Mouse (Mus musculus) induced T-regulatory cell, adult 2 months (primary cell): ENCODE data around the gene Gm20388.

Source experiments
- DNase-seq: peaks from one replicate; pipeline ENCODE4 v3.0.0-alpha.2; 2012; ENCODE audit warnings: low read depth

The Gm20388 gene

GRCm38 (mm10) chr8:120012927-120013326 lies 102.3 kb downstream of the Gm20388 start:
- peak; percentile 21 for DNase-seq

GRCm38 (mm10) chr8:120014267-120015023 lies 103.8 kb downstream of the Gm20388 start:
- DNase-seq, result no peak

- no peak for DNase-seq
Measured at GRCm38 (mm10) chr8:120015916-120016315, 105.3 kb downstream of the Gm20388 start.

- DNase-seq, result no peak
Measured at GRCm38 (mm10) chr8:120016424-120016823, 105.8 kb downstream of the Gm20388 start.

GRCm38 (mm10) chr8:120017349-120017748 lies 106.7 kb downstream of the Gm20388 start:
- no peak for DNase-seq

GRCm38 (mm10) chr8:120017786-120018185 lies 107.1 kb downstream of the Gm20388 start:
- DNase-seq, result no peak

GRCm38 (mm10) chr8:120018379-120018778 lies 107.7 kb downstream of the Gm20388 start:
- no peak for DNase-seq

- DNase-seq, result no peak
Measured at GRCm38 (mm10) chr8:120019297-120019696, 108.7 kb downstream of the Gm20388 start.

GRCm38 (mm10) chr8:120020298-120020697 lies 109.7 kb downstream of the Gm20388 start:
- DNase-seq, result no peak

- no peak for DNase-seq
Measured at GRCm38 (mm10) chr8:120026199-120026598, 115.6 kb downstream of the Gm20388 start.

GRCm38 (mm10) chr8:120026991-120027390 lies 116.3 kb downstream of the Gm20388 start:
- no peak for DNase-seq

GRCm38 (mm10) chr8:120030447-120030846 lies 119.8 kb downstream of the Gm20388 start:
- no peak for DNase-seq

GRCm38 (mm10) chr8:120032549-120033208 lies 122.0 kb downstream of the Gm20388 start:
- DNase-seq, result peak; percentile 19

- DNase-seq, result no peak
Measured at GRCm38 (mm10) chr8:120034471-120034870, 123.8 kb downstream of the Gm20388 start.

GRCm38 (mm10) chr8:120036111-120036510 lies 125.5 kb downstream of the Gm20388 start:
- no peak for DNase-seq

- no peak for DNase-seq
Measured at GRCm38 (mm10) chr8:120036578-120036977, 125.9 kb downstream of the Gm20388 start.

GRCm38 (mm10) chr8:120037199-120037598 lies 126.6 kb downstream of the Gm20388 start:
- DNase-seq, result no peak

- no peak for DNase-seq
Measured at GRCm38 (mm10) chr8:120037611-120038010, 127.0 kb downstream of the Gm20388 start.

GRCm38 (mm10) chr8:120038741-120039140 lies 128.1 kb downstream of the Gm20388 start:
- no peak for DNase-seq

GRCm38 (mm10) chr8:120039313-120039919 lies 128.8 kb downstream of the Gm20388 start:
- DNase-seq, result no peak

GRCm38 (mm10) chr8:120040861-120041260 lies 130.2 kb downstream of the Gm20388 start:
- peak; percentile 10 for DNase-seq

- DNase-seq, result no peak
Measured at GRCm38 (mm10) chr8:120042542-120043312, 132.1 kb downstream of the Gm20388 start.
